Mouse (Mus musculus) retina, adult 2 months (tissue): ENCODE measurements around the gene Tmsb4x.

ENCODE experiments used
- DNase-seq: peaks from one replicate; pipeline ENCODE4 v3.0.0-alpha.2; 2012; ENCODE audit warnings: low read depth, low spot score

Gene Tmsb4x

DNA sequence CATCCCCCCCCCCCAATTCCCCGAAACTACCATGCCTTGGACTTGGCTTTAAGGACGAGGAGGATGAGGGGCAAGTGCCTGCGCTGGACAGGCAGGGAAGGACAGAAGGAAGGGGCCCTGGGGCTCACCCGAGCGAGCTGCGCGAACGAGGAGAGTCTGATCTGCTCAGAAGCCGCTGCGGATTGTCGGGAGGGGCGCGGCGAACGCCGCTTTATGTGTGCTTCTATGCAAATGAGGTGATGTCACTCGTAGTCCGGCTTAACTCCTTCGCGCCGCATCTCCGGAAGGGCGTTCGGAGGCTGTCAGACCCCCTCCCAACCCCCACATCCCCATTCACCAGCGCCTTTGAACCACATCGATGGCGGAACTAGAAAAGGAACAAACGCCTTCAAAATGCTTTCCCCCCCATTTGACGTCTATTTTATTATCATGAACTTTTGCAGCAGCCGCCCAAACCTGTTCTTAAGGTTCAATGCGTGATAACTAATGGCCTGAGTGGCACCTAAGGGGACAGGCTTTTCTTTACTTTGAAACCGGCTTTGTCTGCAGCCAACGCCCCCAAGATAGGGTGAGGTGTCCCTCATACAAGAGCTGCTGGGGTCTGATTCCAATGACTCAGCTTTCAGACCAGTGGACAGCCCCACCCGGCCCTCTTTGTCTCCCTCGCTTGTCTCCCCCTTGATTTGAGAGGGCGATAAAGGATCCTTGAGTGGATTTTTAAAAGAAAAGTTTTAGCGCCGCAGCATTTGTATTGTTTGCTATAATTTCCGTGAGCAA is at the start of gene Tmsb4x:
Tmsb4x (minus strand) TSS at position 338 of the 777 bp plus-strand sequence.
- peak; percentile 74 for DNase-seq

DNA sequence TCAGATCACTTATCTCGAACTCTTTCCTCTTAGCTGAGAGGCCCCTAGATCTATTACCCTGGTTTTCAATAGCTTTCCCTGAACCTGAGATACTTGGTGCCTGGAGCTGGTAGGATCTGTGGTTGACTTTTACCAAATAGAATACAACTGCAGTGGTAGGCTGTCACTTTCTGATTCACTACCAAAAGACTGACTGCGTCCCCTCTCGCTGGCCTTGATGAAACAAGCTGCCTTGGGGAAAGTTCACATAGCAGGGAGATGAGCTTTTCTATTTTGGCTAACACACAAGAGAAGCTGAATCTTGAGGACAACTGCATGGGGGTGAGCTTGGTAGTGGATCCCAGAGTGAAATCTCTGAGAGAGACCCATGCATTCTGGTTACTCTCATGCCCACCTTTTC is 32.6 kb upstream of the Tmsb4x start:
- no peak for DNase-seq

DNA sequence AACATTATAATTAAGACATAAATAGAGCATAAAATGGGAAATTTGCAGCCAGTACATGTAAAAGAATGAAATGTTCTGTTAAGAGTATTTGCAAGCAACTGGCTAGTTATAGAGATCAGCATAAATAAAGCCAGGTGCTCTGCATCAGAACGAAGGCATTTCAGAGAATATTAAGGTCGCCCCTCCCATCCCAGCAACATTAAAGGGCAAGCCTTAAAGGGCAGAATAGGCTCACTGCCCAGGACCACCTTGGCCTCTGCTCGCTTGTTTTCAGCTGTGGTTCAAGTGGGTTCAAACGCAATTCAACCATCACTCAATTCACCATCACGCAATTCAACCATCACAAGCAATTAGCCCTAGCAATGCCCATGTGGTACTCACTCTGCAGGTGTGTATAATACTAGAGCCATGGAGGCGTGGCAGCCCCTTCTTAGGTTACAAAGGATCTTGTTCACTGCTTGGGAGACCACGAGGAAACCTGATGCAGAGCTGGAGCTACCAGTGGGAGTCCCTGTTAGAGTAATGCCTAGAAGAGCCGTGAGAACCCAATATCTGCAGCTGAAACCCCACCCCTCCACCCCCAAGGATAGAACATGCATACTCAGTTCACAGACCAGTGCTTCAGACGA is 30.3 kb upstream of the Tmsb4x start:
- no peak for DNase-seq

DNA sequence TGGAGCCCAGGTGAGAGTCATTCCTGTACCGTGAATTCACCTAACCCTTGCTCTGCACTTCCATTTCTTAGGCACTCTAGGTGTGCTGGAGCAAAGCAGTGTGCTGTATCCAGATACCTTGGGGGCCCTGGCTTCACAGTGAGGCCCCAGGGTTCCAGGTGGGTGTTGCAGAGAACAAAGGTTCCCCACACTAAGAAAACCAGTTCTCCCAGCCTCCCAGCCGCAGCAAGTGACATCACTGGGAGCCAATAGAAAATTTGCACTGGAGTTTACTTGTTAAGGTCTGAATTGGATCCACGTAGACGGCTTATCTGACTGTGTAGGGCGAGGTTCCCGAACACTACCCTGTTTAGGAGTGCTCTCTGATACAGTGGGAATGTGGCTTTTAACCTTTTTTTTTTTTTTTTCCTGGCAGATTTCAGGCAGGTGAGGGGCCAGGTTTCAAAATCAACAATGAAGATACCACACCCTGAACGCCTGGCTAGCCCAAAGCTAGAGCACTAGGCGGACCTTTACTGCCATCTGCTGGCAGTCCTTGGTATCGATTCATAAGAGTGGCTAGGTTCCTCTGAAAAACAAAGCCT is 24.1 kb upstream of the Tmsb4x start:
- peak; percentile 37 for DNase-seq

DNA sequence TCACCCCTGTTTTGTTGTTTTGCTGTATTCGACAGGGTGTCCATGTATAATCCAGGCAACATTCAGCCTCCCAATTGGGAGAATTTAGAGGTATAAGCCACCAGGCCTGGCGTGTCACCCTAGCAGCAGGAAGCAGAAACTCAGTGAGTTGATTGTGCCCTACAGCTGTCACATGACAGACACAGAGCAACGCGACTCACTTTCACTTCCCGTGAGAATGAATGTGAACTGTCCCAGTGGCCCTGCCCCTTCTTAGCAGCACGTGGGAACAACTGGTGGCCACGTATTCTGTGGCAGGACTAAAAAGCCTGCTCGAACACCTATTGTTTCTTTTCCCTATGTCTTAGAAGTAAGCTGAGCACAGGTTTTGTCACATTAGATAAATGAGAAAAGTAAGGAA is 22.0 kb upstream of the Tmsb4x start:
- no peak for DNase-seq

DNA sequence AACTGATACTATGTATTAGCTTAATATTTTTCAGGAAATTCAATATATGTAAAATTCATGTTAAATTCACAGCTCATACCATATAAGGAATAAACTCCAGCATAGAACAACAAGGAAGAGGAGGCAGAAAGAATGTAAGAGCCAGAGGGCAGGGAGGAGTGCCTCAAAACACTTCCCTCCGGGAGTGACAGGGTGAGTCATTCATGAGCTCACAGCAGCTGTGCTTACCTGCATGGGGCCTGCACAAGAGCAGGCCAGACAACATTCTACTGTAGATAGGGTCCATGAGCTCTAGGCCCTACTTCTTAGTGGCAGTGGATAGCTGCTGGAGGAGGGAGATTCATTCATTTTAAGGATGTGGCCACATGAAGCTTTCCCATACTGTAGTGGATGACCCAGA is 20.7 kb upstream of the Tmsb4x start:
- DNase-seq = no peak

DNA sequence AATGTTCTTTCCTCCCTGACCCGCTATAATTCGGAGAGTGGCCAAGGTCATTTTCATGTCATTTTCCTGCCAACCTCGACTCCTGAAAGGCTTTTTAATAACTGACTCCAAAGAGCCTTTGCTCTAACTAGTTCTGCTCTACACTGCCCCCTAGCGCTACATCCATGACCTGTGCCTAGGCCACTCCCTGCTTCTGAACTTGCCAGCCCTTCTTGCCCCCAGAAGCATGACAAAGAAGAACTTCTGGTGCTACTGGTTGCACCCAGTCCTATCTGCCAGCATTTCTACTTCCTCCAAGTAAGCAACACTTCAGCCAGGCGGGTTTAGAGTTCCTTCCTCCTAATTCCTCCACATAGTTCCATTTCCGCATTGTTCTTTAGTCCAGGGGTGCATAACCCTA is 20.1 kb upstream of the Tmsb4x start:
- no peak for DNase-seq

DNA sequence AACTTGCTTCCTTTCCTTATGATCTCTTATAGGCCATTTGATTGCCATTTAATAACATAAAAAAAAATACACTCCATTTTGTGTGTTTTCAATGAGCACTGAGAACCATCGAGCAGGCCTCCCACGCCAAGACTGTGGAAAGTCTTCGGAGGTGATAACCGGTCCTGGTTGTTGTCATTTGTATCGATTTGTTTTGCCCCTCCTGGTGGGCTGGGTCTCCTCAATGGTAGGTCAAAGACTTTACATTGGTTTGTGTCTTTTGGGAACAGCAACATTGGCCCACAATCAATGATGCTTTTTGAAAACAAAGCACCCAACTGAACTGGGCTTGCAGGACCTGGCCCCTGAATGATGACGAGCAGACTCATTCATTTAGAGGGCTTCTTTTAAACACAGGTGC is 18.6 kb upstream of the Tmsb4x start:
- no peak for DNase-seq

DNA sequence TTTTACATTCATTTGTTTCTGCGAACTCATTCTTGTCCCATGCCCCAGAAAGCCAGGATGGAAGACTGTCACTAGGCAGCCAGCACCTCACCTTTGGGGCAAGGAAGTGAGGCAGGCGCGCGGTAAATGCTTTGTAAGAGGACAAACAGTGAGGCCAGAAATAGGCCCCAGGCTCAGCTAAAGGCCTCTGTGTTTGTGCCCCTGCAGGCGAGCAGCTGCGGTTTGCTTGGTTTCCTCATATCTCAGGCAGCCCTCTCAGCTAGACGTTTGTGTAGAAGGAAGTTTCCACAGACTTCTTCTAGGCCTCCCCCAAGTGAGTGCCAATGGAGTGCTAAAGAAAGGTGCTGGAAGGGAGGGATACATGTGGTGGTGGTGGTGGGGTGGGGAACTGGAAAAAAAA is 18.0 kb upstream of the Tmsb4x start:
- DNase-seq = no peak

DNA sequence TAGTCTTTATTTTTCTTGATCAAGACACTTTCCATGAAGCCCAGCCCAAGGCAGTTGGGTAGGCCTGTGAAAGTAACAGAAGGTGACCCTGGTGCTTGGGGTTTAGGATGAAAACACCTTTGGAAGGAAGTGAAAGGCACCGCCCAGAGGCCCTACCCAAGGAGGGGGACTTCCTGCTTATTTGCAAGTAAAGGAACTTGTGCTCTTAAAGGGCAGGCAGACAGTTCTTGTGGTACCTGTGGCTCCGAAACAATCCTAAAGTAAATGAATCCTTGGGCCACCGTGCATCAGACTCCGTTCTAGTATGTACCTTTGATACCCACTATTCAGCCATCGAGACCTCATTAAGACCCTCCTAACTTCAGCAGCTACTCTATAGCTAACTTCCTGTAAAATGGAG is 17.5 kb upstream of the Tmsb4x start:
- DNase-seq = no peak

DNA sequence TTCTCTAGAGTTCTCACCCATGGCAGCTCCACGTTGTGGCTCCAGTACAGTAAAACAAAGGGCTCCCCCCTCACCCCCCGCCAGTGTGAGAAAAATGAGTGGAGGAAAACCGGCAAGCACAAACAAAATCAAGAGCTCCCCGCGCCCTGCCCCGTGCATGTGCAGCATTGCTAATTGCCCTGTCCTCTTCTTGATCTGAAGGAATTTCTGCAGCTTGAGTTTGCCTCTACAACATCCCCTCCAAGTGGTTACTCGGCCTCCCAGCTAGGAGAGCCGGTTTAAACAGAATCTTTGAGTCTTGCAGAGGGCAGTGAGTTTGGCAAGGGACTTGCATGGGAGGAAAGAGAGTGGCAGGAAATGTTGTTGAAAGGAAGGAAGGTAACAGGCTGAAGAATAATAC is 3.6 kb upstream of the Tmsb4x start:
- no peak for DNase-seq

DNA sequence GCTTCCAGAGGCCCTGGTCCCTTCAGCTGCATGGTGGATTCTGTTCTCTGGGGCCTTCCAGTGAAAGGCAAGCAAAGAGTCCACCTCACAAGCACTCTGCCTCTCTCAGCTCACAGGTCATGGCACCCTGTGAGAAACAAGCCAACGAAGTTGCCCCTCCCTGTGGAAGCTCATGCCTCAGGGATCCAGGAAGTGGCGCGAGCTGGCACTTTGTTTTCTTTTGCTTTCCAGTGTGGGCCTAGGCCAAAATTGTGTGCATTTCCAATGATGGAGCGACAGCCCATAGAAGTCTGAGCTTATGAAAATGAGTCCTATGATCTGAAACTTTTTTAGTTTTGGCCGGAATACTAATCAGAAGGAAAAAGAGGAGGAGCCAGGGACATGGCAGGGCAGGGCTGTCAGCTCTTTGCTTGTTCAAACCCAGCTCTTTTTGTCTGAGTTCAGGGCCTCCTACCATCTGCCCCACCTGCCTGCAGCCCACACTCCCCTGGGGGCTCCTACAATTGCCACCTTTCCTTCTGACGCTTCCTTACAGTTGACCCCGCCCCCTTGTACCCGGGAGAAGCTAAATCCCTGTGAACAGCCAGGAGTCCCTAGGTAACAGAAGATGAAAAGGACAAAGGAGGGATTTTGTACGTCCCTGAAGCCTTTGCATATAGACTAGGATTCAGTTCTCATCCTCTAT is 2.9 kb upstream of the Tmsb4x start:
- no peak for DNase-seq

DNA sequence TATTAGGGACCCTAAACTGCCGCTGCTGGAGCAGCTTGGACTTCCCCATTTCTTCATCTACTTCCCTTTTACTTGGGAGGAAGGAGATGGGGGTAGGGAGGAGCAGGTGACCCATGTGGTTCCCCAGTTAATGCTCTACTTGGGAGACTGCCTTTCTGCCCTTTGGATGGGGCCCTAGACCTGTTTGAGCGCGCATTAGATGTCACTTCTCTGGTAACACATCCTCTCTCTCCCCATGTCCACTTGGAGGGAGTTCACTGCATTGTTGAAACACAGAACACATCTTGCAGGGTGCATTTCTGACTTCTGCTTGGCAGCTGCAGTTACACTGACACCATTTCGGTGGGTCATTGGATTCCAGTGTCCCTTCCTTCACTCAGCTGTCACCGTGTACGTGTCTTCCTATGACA is 1.2 kb upstream of the Tmsb4x start:
- DNase-seq = no peak

DNA sequence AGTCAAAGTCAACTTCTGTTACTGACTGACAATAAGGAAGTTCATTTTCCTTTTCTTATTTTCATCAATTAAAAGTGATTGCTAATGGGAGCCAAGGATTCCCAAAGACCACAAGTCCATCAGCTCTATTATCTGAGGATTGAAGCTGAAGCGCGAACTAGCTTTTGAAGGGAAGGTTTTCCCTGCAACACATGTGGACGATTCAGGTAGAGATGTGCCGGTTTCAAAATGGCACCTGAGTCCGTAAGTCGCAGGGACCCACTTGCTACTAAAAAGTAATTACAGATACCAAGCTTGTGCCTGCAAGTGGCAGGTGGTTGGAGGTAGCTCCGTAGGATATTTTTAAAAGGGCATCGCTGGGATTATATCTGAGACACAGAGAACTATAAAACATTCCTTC is 713 bp upstream of the Tmsb4x start:
- no peak for DNase-seq

DNA sequence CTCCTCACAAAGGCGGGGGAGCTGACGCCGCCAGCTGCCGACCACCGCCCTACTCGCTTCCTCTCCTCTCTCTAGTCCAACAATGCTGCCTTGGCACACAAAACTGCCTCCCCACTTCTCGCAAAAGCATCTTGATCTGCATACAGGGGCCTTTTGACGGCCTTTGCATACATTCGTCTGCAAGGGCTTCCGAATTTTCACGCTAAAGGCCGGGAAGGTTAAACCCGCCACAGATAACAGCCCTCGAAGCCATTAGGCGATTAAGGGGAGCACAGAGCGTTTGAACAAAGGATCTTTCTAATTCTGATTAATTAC is 652 bp downstream of the Tmsb4x start:
- DNase-seq = no peak

DNA sequence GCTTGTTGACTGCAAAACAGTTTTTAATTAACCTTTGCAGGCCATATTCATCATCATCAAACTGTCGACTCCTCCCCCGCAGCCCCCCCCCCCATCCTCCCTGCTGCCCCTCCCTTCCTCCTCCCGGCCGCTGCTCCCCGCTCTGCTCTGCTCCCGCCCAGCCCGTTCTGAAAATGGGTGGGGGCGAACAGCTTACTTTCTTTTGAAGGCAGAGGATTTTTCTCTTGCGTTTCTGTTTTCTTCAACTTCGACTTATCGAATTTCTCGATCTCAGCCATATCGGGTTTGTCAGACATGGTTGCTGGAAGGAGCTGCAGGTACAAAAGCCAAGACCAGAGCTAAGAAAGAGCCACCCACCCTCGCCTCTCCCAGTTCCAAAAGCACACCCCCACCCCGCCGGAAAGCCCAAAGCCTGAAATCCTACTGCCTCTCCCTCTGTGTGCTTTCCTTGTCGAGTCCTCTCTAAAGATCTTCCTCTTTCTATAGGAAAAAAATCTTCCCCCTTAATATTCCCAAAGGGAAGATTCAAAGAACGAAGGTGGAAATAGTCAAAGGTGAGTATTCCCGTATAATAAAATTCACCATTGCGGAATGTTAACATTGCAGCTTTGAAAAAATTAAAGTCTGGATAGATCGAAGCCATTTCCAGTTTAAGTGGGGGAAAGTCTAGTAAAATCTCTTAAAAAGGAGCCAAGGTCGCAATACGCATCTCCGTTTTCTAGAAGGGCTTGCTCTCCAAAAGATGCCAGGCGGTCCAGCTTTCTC is 1.2 kb downstream of the Tmsb4x start:
- DNase-seq = no peak

DNA sequence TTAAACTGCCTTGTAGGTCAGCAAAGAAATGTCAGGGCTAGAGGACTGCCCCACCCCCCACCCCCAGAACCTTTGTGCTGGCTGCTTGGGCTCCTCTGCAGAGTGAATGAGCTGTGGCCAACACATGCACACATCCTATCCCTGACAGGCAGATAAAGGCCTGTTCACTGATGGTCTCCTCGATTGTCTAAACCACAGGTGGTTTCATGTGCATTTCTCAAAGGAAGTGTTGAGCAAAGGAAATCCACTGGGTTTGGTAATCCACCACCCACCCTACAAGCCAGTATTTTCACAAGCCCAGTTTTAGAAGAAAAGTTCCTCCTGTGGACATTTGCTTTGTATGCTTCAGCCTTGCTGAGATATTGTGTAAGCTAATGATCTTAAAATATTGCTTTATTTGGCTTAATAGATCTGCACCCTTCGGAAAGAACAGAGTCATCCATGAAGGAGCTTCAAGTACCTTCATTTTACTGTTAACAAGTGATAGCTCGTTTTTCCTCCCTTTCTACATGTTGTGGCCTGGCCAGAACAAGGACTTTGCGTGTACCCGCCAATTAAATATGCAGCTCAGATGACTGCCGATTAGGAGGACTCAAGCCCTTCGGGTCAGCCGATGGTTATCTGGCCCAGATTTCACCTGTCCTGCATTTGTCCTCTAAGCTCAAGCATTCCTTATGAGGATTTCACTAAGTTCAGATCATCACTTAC is 3.1 kb downstream of the Tmsb4x start:
- no peak for DNase-seq

DNA sequence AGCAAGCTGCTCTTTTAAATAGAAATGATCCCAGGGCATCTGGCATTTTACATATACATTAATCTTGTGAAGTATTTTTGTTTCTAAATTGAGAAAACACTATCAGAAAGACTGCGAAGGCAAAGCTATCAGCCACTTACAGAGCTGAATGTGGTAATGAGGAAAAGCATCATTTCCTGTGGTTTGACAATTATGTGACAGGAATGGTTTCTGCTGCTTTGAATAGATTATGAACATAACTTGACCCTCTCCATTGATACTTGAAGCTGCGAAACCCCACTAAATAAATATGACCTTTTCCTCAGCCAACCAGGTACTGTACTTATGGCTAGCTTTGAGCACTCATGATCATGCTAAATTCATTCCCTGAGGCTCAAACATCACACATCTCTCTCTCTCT is 7.8 kb downstream of the Tmsb4x start:
- DNase-seq = no peak

DNA sequence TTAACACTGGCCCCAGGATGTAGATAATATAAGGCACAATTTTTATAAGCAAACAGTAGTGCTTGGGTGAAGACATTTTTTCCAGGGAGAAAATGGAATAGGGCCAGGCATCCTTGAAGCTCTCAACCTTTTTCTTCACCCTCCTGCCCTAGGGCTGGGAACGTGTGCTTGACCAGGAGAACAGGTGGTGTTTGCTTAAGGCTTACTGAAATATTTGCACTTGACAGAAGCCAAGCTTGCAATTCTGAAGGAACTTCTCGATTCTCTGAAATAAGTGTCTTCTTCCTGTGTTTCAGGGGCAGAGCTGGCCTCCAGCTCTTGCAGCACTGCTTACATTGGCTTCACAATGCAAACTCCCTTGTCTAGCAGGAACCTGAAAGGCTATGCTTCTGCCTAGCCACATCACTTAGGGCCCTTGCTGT is 13.9 kb downstream of the Tmsb4x start:
- no peak for DNase-seq

DNA sequence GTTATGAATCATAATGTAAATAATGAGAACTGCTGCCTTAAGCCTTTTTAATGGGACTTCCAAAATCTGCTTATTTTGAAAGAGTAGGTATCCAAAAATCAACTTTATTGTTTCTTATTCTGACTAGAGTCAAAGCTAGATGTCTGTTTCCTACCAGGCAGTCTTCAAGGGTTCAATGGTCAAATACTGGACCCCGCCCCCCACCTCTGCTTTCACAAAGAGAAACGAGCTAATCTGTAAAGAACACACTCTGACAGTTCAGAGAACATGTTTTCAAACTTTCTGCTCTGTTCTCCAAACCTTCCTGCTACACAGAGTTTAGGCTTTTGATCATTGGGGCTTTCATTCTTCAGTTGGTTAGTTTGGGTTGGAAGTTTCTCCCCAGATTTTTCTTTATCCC is 22.8 kb downstream of the Tmsb4x start:
- DNase-seq = no peak

DNA sequence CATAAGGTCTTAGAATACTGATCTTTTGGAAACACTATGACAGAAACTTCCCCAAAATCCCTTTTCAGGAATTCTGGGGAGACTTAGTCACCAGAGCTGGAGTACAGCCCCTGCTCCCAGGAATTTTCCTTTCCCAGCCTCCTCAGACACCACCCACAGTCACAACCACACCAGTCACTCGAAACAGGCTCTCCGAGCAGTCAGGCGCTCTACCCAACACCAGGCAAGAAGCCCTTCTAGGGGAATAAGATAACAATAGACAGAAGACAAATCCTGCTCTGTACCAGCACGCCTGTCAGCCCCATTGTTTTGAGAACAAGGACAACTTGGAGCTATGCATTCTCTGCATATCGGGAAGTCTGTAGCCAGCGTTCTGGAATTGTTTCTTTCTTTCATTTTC is 25.6 kb downstream of the Tmsb4x start:
- DNase-seq = no peak
